ENCODE assay signal across 11 mouse cellular contexts in genomic region chr12:80746031-80746813, GRCm38 (mm10). TPM values are rescaled to one million over a fixed set of nuclear protein-coding genes. Genes with fewer than 3 reads are reported as not detected.
DNase-seq lines count a peak whose midpoint lies in the region; ATAC-seq lines count a peak whose summit lies in the region.
"Had no signal": no experiment of that assay in that cellular context is flagged by ENCODE, and none has a peak within 500 bp of the region (broad histone marks: within the 10 kb centered on the region; RNA-seq: fewer than 3 reads in every experiment).

No protein-coding gene starts in this region.

- H3K9me3 ChIP-seq in hindbrain, embryonic 11.5 days (ENCODE audit: control insufficient read depth, low read length) = no peaks in the 10 kb centered on the region
- H3K9me3 ChIP-seq in midbrain, embryonic 13.5 days = no peaks in the 10 kb centered on the region
- H3K9me3 ChIP-seq in kidney, embryonic 14.5 days (ENCODE audit: control insufficient read depth, low read length) = no peaks in the 10 kb centered on the region

- 61% methylated on average over 8 of the region's 8 CpGs for WGBS in hindbrain, embryonic 11.5 days
- 48% methylated on average over 8 of the region's 8 CpGs for WGBS in midbrain, embryonic 13.5 days
- WGBS in kidney, embryonic 14.5 days = 63% methylated on average over 8 of the region's 8 CpGs

- peak; percentile 13 to 28 for DNase-seq in heart, adult 18-20 months
- no peak for DNase-seq in heart, postnatal 4 days
- peak; percentile 58 for DNase-seq in NIH3T3 (ENCODE audit: low read depth)
- no peak for DNase-seq in hindbrain, embryonic 11.5 days (ENCODE audit: low spot score)
- no peak for DNase-seq in adrenal gland, postnatal 10 days
- no peak for DNase-seq in kidney, postnatal 14 days

- H3K27me3 ChIP-seq in hindbrain, embryonic 11.5 days (ENCODE audit: control insufficient read depth, insufficient read depth, low read length) = no peaks in the 10 kb centered on the region
- no peaks in the 10 kb centered on the region for H3K27me3 ChIP-seq in midbrain, embryonic 13.5 days
- H3K27me3 ChIP-seq in kidney, embryonic 14.5 days (ENCODE audit: control insufficient read depth, insufficient read depth, low read length) = no peaks in the 10 kb centered on the region; the same call in 1 of the 2 replicates

- H3K4me2 ChIP-seq in hindbrain, embryonic 11.5 days (replicated peaks; ENCODE audit: low read depth, low read length) = no peak overlapping the region; the same call in 1 of the 2 replicates
- H3K4me2 ChIP-seq in midbrain, embryonic 13.5 days (replicated peaks) = no peak overlapping the region
- H3K4me2 ChIP-seq in kidney, embryonic 14.5 days (replicated peaks; ENCODE audit: low read depth, low read length) = no peak overlapping the region

- no peak overlapping the region for H3K4me3 ChIP-seq in hindbrain, embryonic 11.5 days (ENCODE audit: low read depth, low read length)
- no peak overlapping the region for H3K4me3 ChIP-seq in midbrain, embryonic 13.5 days (replicated peaks)
- no peak overlapping the region for H3K4me3 ChIP-seq in kidney, embryonic 14.5 days (ENCODE audit: low read length)

- H3K9ac ChIP-seq in hindbrain, embryonic 11.5 days (ENCODE audit: low read depth, low read length) = no peak overlapping the region
- peak overlapping the region; percentile 48; the same call in 1 of the 2 replicates for H3K9ac ChIP-seq in midbrain, embryonic 13.5 days (replicated peaks)
- H3K9ac ChIP-seq in kidney, embryonic 14.5 days (ENCODE audit: low read depth, low read length) = no peak overlapping the region

- peaks cover 3% of the 10 kb centered on the region for H3K4me1 ChIP-seq in hindbrain, embryonic 11.5 days (replicated peaks; ENCODE audit: control insufficient read depth, insufficient read depth, low read length)
- peaks cover 23% of the 10 kb centered on the region for H3K4me1 ChIP-seq in midbrain, embryonic 13.5 days (replicated peaks)
- no peaks in the 10 kb centered on the region for H3K4me1 ChIP-seq in kidney, embryonic 14.5 days (ENCODE audit: control insufficient read depth, insufficient read depth, low read length)

- ATAC-seq in hindbrain, embryonic 11.5 days (ENCODE audit: low FRiP score) = no peak
- ATAC-seq in midbrain, embryonic 13.5 days = peak; percentile 71
- no peak for ATAC-seq in kidney, embryonic 14.5 days (ENCODE audit: low FRiP score, low TSS enrichment)

- 0 out of 2 replicates have a peak overlapping the region, but pooled peaks have one; percentile 25 for H3K27ac ChIP-seq in hindbrain, embryonic 11.5 days (ENCODE audit: low read depth, low read length)
- H3K27ac ChIP-seq in midbrain, embryonic 13.5 days = peak overlapping the region; percentile 79
- H3K27ac ChIP-seq in kidney, embryonic 14.5 days (ENCODE audit: low read depth, low read length) = no peak overlapping the region
- H3K27ac ChIP-seq: kidney, postnatal 0 days; macrophage had no signal

- H3K36me3 ChIP-seq in hindbrain, embryonic 11.5 days (ENCODE audit: control insufficient read depth, insufficient read depth, low read length) = no peaks in the 10 kb centered on the region
- H3K36me3 ChIP-seq in midbrain, embryonic 13.5 days = no peaks in the 10 kb centered on the region
- H3K36me3 ChIP-seq in kidney, embryonic 14.5 days (ENCODE audit: control insufficient read depth, insufficient read depth, low read length) = no peaks in the 10 kb centered on the region

RNA-seq across cellular contexts. Expression of gene Ccdc177, which starts 14.3 kb away (rescaled TPM):
- total RNA-seq in heart, adult 18-20 months (2021) = under 1 TPM in 1 of 2 experiments, not detected in 1; 0.05 TPM
- total RNA-seq in heart, postnatal 4 days (2021) = under 1 TPM; 0.05 to 0.10 TPM
- 3.9 and 4.6 TPM in 2 replicates for polyA plus RNA-seq in hindbrain, embryonic 11.5 days (2014; fragmentation: Nextera tagmentation; extraction: Ambion mirVana)
- polyA plus RNA-seq in midbrain, embryonic 13.5 days (2015; fragmentation: Nextera tagmentation; extraction: Ambion mirVana) = 5.5 and 6.6 TPM in 2 replicates
- under 1 TPM; 0.06 to 0.12 TPM for total RNA-seq in adrenal gland, postnatal 10 days (2021)
- 0.19 and 0.24 TPM in 2 replicates for polyA plus RNA-seq in kidney, embryonic 14.5 days (2014; fragmentation: Nextera tagmentation; extraction: Ambion mirVana)
- total RNA-seq: liver, adult 2 months had no signal
- polyA plus RNA-seq: liver, adult 2 months; macrophage had no signal

RNA-seq across cellular contexts. Expression of gene Susd6, which starts 44.1 kb away (rescaled TPM):
- total RNA-seq in heart, adult 18-20 months (2021) = 10 to 100 TPM; 68.3 to 71.9 TPM
- total RNA-seq in heart, postnatal 4 days (2021) = 10 to 100 TPM; 46.3 to 49.6 TPM
- 17.7 and 18.2 TPM in 2 replicates for polyA plus RNA-seq in hindbrain, embryonic 11.5 days (2014; fragmentation: Nextera tagmentation; extraction: Ambion mirVana)
- polyA plus RNA-seq in midbrain, embryonic 13.5 days (2015; fragmentation: Nextera tagmentation; extraction: Ambion mirVana) = 13.0 and 14.5 TPM in 2 replicates
- 10 to 100 TPM; 41.7 to 42.1 TPM for total RNA-seq in adrenal gland, postnatal 10 days (2021)
- 7.5 and 15.6 TPM in 2 replicates for polyA plus RNA-seq in kidney, embryonic 14.5 days (2014; fragmentation: Nextera tagmentation; extraction: Ambion mirVana)

RNA-seq across cellular contexts. Expression of gene Plekhd1, which starts 53.8 kb away (rescaled TPM):
- under 1 TPM in 1 of 2 experiments, not detected in 1; 0.20 TPM for total RNA-seq in heart, adult 18-20 months (2021)
- 1 to 10 TPM in 1 of 2 experiments, under 1 TPM in 1; 0.29 to 1.1 TPM for total RNA-seq in heart, postnatal 4 days (2021)
- 1.1 and 1.2 TPM in 2 replicates for polyA plus RNA-seq in hindbrain, embryonic 11.5 days (2014; fragmentation: Nextera tagmentation; extraction: Ambion mirVana)
- 3.6 and 4.0 TPM in 2 replicates for polyA plus RNA-seq in midbrain, embryonic 13.5 days (2015; fragmentation: Nextera tagmentation; extraction: Ambion mirVana)
- total RNA-seq in adrenal gland, postnatal 10 days (2021) = under 1 TPM in 1 of 2 experiments, not detected in 1; 0.21 TPM
- 0.84 and 0.94 TPM in 2 replicates for polyA plus RNA-seq in kidney, embryonic 14.5 days (2014; fragmentation: Nextera tagmentation; extraction: Ambion mirVana)
- total RNA-seq: liver, adult 2 months had no signal
- polyA plus RNA-seq: liver, adult 2 months; macrophage had no signal

Comparison
In these comparisons a context has a peak if more than half of its experiments do, and no peak if none do; other contexts are left out.
1. DNase-seq: peak in heart, adult 18-20 months (2 of 2) and NIH3T3 (single experiment); none in heart, postnatal 4 days (single experiment), hindbrain, embryonic 11.5 days (single experiment), adrenal gland, postnatal 10 days (single experiment) and kidney, postnatal 14 days (single experiment).